Mouse (Mus musculus) right cerebral cortex, adult 2 months (tissue): ENCODE results near the gene Dmwd.
"Not testable (repeated sequence)": the region's sequence is repeated elsewhere in the genome, so short reads cannot be mapped to it uniquely, and the experiment has no call there.

Experiments used
- DNase-seq, 2 experiments: peaks; one replicate each; pipeline ENCODE4 v3.0.0; 2021 to 2022; ENCODE audit warnings: low spot score in 2 of 2

The Dmwd gene

GRCm38 (mm10) chr7:19071024-19071423, 5.0 kb upstream of the Dmwd start:
- DNase-seq = not testable (repeated sequence)

DNA sequence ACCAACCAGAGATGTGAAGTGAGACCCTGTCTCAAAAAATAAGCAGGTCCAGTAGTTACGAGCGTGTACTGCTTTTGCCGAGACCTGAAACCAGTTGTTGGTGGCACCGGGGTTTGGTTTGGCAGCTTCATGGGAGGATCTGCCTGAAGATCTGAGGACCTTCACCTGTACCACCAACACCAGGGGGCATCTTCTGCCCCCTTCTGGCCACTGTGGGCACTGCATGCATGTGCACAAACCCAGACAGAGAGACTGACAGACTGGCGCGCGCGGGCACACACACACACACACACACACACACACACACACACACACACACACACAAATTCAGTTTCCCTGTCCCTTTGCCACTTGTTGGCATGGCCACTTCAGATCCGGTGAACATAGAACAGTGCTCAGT, 2.5 kb upstream of the Dmwd start:
- DNase-seq = no peak

GRCm38 (mm10) chr7:19074494-19074893, 1.5 kb upstream of the Dmwd start:
- no peak for DNase-seq

DNA sequence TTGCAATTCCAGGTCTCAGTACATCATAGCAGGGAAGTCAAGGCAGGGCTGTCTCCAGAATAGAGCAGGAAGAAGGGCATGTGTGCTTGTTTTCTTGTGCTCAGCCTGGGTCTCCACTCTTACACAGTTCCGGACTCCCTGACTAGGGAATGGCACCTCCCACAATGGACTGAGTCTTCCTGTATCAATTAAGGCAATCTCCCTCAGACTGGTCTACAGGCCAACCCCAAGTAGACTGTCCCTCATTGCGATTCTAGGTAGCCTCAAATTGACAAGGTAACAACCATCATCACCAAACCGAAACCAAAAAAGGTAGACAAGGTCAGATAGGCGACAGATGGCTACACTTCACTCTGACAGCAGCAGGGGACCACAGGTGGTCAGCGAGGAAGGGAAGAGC, 796 bp upstream of the Dmwd start:
- no peak for DNase-seq

- DNase-seq = no peak
These were observed 562 bp downstream of the Dmwd start for GRCm38 (mm10) chr7:19076586-19076991.

DNA sequence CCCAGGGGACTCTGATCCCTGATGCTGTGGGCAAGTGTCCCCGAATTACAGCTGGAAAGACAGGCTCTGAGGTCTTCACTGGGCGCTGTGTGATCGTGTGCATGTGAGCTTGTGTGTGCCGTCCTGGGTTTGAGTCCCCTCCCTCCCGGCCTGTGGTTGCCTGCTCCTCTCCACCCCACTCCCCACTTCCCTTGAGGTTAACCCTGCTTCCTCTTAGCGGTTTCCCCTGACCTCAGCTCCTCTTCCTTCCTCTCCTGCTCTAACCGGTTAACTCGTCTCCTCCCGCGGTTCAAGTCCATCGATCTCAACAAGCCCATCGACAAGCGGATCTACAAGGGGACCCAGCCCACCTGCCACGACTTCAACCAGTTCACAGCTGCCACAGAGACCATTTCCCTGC, 1.7 kb downstream of the Dmwd start:
- DNase-seq = no peak

- DNase-seq = no peak
These were observed 2.7 kb downstream of the Dmwd start for GRCm38 (mm10) chr7:19078732-19079131.

GRCm38 (mm10) chr7:19080451-19080950, 4.5 kb downstream of the Dmwd start:
- DNase-seq = no peak

DNA sequence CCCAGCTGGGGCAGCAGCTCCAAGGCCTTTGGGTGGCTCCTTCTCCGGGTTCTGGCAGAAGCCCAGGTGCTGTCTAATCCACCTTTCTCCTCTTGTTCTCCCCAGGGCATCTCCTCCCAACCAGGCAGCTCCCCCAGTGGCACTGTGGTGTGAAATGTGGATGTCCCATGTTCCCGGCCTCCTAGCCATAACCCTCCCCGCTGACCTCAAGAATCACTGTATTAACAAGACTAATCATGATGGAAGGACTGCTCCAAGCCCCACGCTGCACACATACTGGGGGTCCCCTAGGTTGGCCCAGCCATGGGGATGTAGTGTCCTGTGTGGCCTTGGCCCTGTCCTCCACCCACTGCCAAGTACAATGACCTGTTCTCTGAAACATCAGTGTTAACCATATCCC, 6.1 kb downstream of the Dmwd start:
- no peak for DNase-seq

GRCm38 (mm10) chr7:19083096-19083495, 7.1 kb downstream of the Dmwd start:
- DNase-seq = no peak

GRCm38 (mm10) chr7:19083701-19084100, 7.7 kb downstream of the Dmwd start, which contains the start of gene Dmpk:
Gene Dmpk, plus strand, starts transcription at chr7:19083849.
- DNase-seq = no peak

DNA sequence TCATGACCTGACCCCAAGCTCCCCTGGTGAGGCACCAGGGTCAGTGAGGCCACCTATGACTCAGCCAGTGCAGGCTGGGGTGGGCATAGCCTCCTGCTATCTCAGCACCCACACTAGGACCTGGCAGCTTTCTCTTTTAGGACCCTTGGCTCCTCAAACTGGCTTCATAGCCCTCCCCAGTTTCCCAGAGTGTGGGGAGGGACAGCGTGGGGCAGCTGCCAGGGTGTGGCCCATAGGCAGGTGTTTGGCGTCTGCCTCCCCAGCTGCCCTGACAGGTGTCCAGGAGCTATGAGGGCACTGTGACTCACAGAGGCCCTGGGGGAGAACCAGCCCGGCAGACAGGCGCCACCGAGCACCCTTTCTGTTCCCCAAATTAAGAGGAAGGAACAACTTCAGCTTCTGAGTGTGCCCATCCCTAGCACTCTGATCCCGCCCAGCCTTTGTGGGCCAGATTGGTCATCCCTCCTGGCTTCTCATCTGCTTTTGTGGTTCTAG, 8.3 kb downstream of the Dmwd start:
- DNase-seq = no peak

DNA sequence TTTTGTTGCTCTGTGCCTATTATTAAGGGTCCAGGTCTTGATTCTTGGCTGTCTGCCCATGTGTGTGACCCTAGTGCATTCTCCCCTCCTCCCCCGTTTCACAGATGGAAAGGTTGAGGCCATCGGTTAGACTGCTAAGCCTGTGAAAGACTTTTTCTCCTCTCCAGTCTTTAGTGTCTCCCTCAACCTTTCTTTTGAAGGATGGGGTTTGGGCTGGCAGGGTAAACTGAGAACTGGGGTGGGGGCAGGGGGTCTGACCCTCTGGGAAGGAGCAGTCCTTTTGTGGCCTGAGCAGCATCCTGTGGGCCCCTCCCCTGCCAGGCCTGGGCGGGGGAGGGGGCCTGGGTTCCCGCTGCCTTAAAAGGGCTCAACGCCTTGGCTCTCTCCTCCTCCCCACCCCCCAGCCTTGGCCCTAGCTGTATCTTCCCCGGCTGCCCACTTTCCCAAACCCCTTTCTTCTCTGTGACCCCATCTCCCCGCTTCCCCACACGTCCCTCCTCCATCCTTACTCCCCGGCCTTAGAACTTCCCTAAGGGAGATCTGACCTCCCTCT, 9.0 kb downstream of the Dmwd start:
- no peak for DNase-seq

DNA sequence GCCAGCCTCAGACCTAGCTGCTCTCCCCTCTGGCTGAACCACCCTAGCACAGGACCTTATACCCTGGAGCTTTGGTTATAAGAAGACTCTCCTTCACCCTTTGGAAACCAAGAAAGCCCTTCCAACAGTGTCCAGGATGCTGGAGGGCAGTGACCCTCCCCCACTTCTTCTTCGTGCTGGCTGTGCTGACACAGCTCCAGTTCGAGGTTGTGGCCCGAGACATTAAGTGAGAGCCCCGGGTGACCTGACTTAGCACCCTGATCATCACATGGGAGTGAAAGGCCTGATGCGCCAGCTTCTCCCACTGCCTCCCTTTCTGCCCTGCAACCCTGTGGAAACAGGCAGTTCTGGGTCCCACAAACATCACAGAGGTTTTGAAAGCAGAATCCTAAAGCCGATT, 9.5 kb downstream of the Dmwd start:
- DNase-seq = no peak

GRCm38 (mm10) chr7:19086042-19086441, 10.0 kb downstream of the Dmwd start:
- DNase-seq = no peak

DNA sequence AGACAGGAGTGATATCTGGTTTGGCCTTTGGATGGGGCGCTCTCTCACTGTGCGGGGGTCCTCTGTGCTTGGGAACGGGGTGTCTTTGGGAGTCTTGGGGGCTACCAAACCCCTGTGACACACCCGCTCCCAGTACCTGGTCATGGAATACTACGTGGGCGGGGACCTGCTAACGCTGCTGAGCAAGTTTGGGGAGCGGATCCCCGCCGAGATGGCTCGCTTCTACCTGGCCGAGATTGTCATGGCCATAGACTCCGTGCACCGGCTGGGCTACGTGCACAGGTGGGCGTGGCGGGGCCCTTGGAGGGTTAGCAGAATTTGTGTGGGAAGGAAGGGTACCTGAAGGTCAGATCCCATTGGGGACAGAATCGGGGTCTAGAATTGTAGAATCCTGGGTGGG, 10.7 kb downstream of the Dmwd start:
- DNase-seq = no peak

- DNase-seq = peak in 1 of 2 experiments; percentile 59
These were observed 12.8 kb downstream of the Dmwd start for GRCm38 (mm10) chr7:19088813-19089212.

DNA sequence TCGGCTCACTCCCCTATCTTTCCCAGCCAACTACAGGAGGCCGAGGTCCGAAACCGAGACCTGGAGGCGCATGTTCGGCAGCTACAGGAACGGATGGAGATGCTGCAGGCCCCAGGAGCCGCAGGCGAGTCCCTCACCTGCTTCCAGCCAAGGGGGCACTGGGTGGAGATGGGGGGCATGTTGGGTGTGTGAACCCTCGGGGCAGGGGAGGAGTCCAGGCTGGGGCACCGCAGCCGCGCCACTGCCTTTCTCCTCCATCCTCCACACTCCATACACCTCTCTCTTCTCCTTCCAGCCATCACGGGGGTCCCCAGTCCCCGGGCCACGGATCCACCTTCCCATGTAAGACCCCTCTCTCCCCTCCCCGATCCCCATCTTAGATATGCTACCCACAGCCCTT, 15.9 kb downstream of the Dmwd start:
- DNase-seq = no peak

DNA sequence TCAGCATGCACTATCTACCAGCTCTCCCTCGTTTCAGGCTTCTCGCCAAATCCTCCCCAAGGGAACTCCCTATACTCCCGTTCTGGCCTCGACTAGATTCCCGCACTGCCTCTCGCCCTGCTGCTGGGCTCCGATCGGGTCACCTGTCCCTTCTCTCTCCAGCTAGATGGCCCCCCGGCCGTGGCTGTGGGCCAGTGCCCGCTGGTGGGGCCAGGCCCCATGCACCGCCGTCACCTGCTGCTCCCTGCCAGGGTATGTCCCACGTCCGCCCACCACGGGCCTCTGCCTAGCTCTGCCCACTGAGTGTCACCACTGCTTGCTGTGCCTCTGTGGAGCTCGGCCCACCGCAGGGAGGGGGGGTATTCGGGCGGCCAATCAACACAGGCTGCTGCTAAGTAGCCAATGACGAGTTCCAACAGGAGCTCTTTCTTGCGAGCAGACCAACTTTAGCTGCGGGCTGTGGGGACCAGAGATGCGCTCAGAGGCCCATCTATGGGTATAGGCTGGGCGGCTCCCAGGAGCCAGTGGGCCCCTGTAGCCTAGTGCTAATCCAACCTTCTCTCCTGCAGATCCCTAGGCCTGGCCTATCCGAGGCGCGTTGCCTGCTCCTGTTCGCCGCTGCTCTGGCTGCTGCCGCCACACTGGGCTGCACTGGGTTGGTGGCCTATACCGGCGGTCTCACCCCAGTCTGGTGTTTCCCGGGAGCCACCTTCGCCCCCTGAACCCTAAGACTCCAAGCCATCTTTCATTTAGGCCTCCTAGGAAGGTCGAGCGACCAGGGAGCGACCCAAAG, 16.6 kb downstream of the Dmwd start:
- peak in 1 of 2 experiments; percentile 25 for DNase-seq

DNA sequence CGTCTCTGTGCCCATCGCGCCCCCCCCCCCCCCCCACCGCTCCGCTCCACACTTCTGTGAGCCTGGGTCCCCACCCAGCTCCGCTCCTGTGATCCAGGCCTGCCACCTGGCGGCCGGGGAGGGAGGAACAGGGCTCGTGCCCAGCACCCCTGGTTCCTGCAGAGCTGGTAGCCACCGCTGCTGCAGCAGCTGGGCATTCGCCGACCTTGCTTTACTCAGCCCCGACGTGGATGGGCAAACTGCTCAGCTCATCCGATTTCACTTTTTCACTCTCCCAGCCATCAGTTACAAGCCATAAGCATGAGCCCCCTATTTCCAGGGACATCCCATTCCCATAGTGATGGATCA, 17.1 kb downstream of the Dmwd start:
- DNase-seq = peak; percentile 66 to 74

GRCm38 (mm10) chr7:19093537-19094385, 17.7 kb downstream of the Dmwd start:
- DNase-seq = peak; percentile 74 to 76

GRCm38 (mm10) chr7:19094471-19094825, 18.4 kb downstream of the Dmwd start, which contains the start of gene Six5:
Gene Six5, plus strand, starts transcription at chr7:19094594.
- DNase-seq = no peak
